Mouse (Mus musculus) liver, embryonic 14.5 days (tissue): ENCODE measurements around the gene Nup210. TPM values are rescaled to one million over a fixed set of nuclear protein-coding genes. Genes with fewer than 3 reads are reported as not detected.
A peak's percentile ranks its signal among the peaks of the same experiment; 100 is the strongest.

Experiments
- ATAC-seq: fragments of 200-750 bp; cut with Nextera tagmentation; 2 replicates; pipeline ENCODE4 v1.8.0; 2017; ENCODE audit warnings: moderate number of reproducible peaks, mild to moderate bottlenecking, moderate library complexity; ENCODE audit not compliant: insufficient read depth
- DNase-seq, 3 experiments: peaks; one replicate each; pipeline ENCODE4 v3.0.0-alpha.2; 2012 to 2013; ENCODE audit warnings: low read depth in 3 of 3, low spot score in 3 of 3
- H3K27ac ChIP-seq: fragments of 300-500 bp; sonication (generic); 2 replicates; pipeline ENCODE4 v1.5.1; 2014; ENCODE audit warnings: moderate library complexity, mild to moderate bottlenecking, control low read depth, inconsistent platforms
- H3K27me3 ChIP-seq: fragments of 300-500 bp; sonication (generic); 2 replicates; pipeline ENCODE4 v1.6.1; 2014; ENCODE audit warnings: mild to moderate bottlenecking, low read length, moderate library complexity; ENCODE audit not compliant: control insufficient read depth, insufficient read depth
- H3K36me3 ChIP-seq: fragments of 300-500 bp; sonication (generic); replicated peaks from 2 replicates; pipeline ENCODE4 v1.6.1; 2014; ENCODE audit warnings: low read depth; ENCODE audit not compliant: control insufficient read depth, insufficient read depth
- H3K4me1 ChIP-seq, 2 experiments: fragments of 200-500 bp in 1 of 2; fragments of 300-500 bp in 1 of 2; sonication (generic) in 1 of 2; replicated peaks; 2 replicates each; pipeline ENCODE4 v1.6.1; 2012 to 2014; ENCODE audit warnings: antibody characterized with exemption in 1 of 2, inconsistent platforms in 1 of 2, low read length in 1 of 2; ENCODE audit not compliant: control insufficient read depth in 2 of 2, insufficient read depth in 2 of 2
- H3K4me2 ChIP-seq: fragments of 300-500 bp; sonication (generic); 2 replicates; pipeline ENCODE4 v1.6.1; 2014; ENCODE audit warnings: low read depth, mild to moderate bottlenecking, control low read depth, moderate library complexity
- H3K4me3 ChIP-seq, 2 experiments: fragments of 200-500 bp in 1 of 2; fragments of 300-500 bp in 1 of 2; sonication (generic) in 1 of 2; 2 replicates each; pipeline ENCODE4 v1.5.1; 2012 to 2014; ENCODE audit warnings: low read depth in 2 of 2, low read length in 2 of 2, mild to moderate bottlenecking in 2 of 2, control low read depth in 1 of 2, inconsistent platforms in 1 of 2, moderate library complexity in 1 of 2; ENCODE audit not compliant: insufficient read depth in 1 of 2
- H3K9ac ChIP-seq: fragments of 300-500 bp; sonication (generic); replicated peaks from 2 replicates; pipeline ENCODE4 v1.6.1; 2014; ENCODE audit warnings: mild to moderate bottlenecking, control low read depth, moderate library complexity
- H3K9me3 ChIP-seq: fragments of 300-500 bp; sonication (generic); 2 replicates; pipeline ENCODE4 v1.6.1; 2016; ENCODE audit warnings: low read length, mixed read lengths; ENCODE audit not compliant: control insufficient read depth
- CTCF ChIP-seq: IDR thresholded peaks from 2 replicates; pipeline ENCODE4 v1.5.1; 2016; ENCODE audit warnings: antibody characterized with exemption, low read depth, control low read depth
- EP300 ChIP-seq: IDR thresholded peaks from 2 replicates; pipeline ENCODE4 v1.6.1; 2016; ENCODE audit warnings: antibody characterized with exemption, low read depth
- WGBS: fragments of 180-500 bp; shearing (Covaris S2); extraction: QIAGEN DNeasy Blood & Tissue Kit; methylation state at CpG from one replicate; pipeline ENCODE4 v1.1.7; 2014; ENCODE audit not compliant: insufficient replicate concordance; 5-methylcytosine and 5-hydroxymethylcytosine counted together
- polyA plus RNA-seq, 2 experiments: library from polyadenylated mRNA; depleted of rRNA in 1 of 2; stranded (reverse) in 1 of 2; unstranded in 1 of 2; fragments of >200 nt; fragmentation: Nextera tagmentation in 1 of 2; extraction: Ambion mirVana in 1 of 2; gene quantifications; 2 replicates each; pipeline versions ENCODE4 v1.2.1 to v1.2.3; 2012 to 2014

The Nup210 gene
- polyA plus RNA-seq, 2 experiments, result 32.4 to 35.1 TPM

DNA sequence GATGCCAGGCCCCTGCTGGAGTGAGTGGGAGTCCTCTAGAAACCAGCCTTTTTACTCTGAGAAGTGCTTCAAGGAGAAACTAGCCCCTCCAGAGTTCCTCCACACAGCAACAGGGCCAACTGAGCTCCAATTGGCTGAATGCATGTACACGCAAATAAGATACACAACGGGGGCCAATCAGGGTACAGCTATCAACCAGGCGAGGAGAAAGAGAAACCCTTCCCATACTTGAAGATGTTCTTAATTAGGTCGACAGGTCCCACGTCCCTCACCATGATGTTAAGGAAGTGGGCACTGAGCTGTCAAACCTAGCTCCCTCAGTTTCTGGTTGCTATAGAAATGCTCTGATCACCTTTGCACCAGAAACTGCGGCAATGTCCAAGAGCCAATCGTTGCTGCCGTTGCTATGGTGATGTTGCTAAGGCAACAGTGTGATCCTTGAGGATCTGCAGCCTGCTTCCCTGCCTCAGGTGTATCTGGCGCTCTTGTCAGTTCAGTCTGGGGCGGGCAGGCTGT lies 37.0 kb upstream of the Nup210 start:
- Histone ChIP-seq H3K36me3 (no peaks in the 10 kb centered on the region), H3K4me3 (peak overlapping the region; percentile 27 to 39; a peak in 3 of 4 replicates), H3K4me1 (peaks cover 44 to 60% of the 10 kb centered on the region in 2 experiments), H3K9me3 (no peaks in the 10 kb centered on the region), H3K9ac (no peak overlapping the region; the same call in 1 of the 2 replicates), H3K27me3 (no peaks in the 10 kb centered on the region; the same call in 1 of the 2 replicates), H3K4me2 (peak overlapping the region; percentile 56), H3K27ac (no peak overlapping the region)
- WGBS, result 6% methylated on average over 10 of the region's 10 CpGs
- TF ChIP-seq CTCF (no peak), EP300 (no peak)
- DNase-seq (peak in 2 of 3 experiments; percentile 41 to 58), ATAC-seq (no peak)

DNA sequence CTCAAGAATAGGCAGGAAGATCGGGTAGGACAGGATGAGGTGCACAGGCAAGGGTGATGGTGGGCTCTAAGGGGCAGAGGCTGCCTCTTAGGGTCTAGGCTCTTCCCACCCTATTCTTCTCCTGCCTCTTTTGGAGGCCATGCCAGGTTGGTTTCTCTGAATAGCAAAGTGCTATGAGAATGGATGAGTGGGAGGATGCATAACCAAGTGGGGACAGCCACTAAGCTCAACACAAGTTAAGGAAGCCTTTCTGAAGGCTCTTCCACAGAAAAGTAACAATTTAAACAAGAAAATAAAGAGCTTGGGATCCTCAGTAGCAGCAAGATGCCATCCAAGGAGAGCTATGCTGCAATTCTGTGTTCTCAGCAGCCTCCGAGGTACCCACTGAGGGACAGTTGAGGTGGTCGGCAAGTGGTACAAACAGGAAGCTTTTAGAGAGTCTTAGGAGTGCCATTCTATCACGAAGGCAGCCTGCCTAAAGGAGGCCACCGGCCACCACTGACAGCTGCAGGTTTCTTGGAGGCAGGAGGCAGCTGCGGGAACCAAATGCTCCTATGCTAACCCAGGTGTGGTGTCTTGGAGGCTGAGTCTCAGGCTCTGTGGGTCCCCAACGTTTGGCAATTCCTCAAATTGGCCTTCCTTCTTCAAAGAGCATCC lies 36.4 kb upstream of the Nup210 start:
- DNase-seq (no peak), ATAC-seq (no peak)
- Histone ChIP-seq H3K4me2 (peak overlapping the region; percentile 56), H3K9ac (peak overlapping the region; percentile 41), H3K27ac (no peak overlapping the region), H3K4me1 (peaks cover 38 to 54% of the 10 kb centered on the region in 2 experiments), H3K9me3 (no peaks in the 10 kb centered on the region), H3K4me3 (no peak overlapping the region), H3K27me3 (no peaks in the 10 kb centered on the region; the same call in 1 of the 2 replicates), H3K36me3 (no peaks in the 10 kb centered on the region)
- TF ChIP-seq EP300 (no peak), CTCF (no peak)
- WGBS, result 36% methylated on average over 7 of the region's 7 CpGs

DNA sequence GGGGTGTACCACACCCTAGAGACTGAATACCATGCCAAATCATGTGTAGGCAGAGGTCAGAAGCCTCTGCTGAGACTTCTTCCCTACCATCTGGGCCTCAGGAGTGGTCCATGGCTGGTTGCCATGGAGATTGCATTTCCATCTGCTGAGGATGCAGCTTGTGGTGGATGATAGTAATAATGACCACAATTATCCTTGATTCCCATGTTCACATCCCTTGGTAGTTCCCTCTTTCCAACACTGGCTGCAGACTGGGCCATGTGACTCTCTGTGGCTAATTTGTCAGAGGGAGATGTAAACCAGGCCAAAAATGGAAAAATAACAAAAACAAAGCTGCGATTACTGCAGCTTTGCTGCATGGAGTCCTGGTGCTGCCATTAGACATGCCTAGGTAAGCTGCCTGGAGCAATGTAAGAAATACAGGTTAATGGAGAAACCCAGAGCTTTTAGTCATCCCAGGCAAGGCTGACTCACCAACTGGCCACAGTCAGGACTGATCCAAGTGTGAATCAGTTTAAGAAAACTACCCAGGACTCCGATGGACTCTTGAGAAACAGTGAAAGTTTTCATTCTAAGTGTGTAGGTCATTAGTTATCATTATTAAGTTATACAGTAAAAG lies 30.6 kb upstream of the Nup210 start:
- H3K4me2 ChIP-seq, result no peak overlapping the region
- H3K27ac ChIP-seq, result no peak overlapping the region
- WGBS, result 86% methylated on average over 2 of the region's 2 CpGs
- H3K27me3 ChIP-seq, result peaks cover 7% of the 10 kb centered on the region
- no peak overlapping the region for H3K9ac ChIP-seq
- no peak overlapping the region for H3K4me3 ChIP-seq
- no peaks in the 10 kb centered on the region; the same call in 1 of the 2 replicates for H3K9me3 ChIP-seq
- TF ChIP-seq CTCF (no peak), EP300 (no peak)
- ATAC-seq (no peak), DNase-seq (no peak)
- peaks cover 16 to 22% of the 10 kb centered on the region in 2 experiments for H3K4me1 ChIP-seq
- no peaks in the 10 kb centered on the region for H3K36me3 ChIP-seq

DNA sequence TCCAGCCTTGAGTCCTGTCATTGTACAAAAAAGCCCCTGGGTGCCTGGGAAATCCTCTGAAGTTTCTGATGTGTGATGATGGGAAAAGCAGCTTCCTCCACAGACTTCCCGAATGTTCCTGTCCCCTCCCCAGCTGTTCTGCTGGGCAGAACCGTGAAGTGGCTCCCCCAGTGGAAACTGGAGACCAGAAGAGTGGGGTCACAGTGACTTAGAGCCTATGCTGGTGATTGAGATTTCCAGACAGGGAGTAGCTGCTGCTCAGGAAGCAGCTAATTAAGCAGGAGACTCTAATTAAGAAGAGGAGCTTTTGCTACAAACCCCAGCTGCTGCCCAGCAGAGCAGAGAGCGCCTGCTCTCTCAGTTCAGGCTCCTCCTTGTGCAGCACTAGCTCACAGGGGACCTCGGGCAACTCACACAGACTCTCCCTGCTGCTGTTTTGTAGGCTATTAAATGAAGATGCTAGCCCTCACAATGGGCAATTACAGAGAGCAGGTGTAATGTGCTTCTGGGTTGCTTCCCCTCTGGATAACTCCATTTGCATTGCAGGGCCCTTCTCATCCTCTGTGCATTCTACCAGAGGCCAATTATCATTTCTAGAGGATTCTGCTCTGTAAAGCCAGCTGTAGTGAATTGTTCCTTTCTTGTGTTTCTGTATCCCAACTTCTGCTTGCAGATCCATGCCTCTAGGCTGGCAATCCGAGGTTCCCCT lies 30.0 kb upstream of the Nup210 start:
- 31% methylated on average over 5 of the region's 5 CpGs for WGBS
- Histone ChIP-seq H3K27me3 (peaks cover 7% of the 10 kb centered on the region), H3K4me3 (no peak overlapping the region), H3K4me1 (peaks cover 21 to 25% of the 10 kb centered on the region in 2 experiments), H3K4me2 (no peak overlapping the region), H3K9me3 (no peaks in the 10 kb centered on the region; the same call in 1 of the 2 replicates), H3K27ac (no peak overlapping the region), H3K9ac (no peak overlapping the region), H3K36me3 (no peaks in the 10 kb centered on the region)
- DNase-seq (no peak), ATAC-seq (no peak)
- TF ChIP-seq EP300 (no peak), CTCF (no peak)

DNA sequence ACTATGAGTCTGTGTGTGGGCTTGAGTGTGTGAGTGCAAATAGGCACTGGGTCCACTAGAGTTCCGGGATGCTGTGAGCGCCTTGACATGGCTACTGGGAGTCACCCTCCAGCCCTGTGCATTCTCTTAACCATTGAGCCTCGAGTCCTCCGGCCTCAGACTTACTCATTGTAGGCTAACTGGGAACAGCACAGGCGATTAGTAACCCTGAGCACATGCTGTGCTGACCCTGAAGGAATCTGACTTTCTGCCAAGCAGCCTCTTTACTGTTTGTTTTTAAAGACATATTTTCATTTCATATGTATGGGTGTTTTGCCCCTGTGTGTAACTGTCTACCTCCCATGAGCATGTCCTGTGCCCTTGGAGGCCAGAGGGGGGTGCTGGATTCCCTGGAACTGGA lies 28.9 kb upstream of the Nup210 start:
- ATAC-seq, result no peak
- TF ChIP-seq CTCF (no peak), EP300 (no peak)
- no peaks in the 10 kb centered on the region; the same call in 1 of the 2 replicates for H3K9me3 ChIP-seq

More for the DNA sequence above, 28.9 kb upstream of the Nup210 start:
- no peak overlapping the region for H3K4me3 ChIP-seq
- peaks cover 7% of the 10 kb centered on the region for H3K27me3 ChIP-seq
- no peak for DNase-seq
- H3K4me2 ChIP-seq, result no peak overlapping the region
- H3K4me1 ChIP-seq, result peaks cover 18 to 20% of the 10 kb centered on the region in 2 experiments
- no peak overlapping the region for H3K27ac ChIP-seq
- no peaks in the 10 kb centered on the region for H3K36me3 ChIP-seq
- no peak overlapping the region for H3K9ac ChIP-seq
- 71% methylated on average over 5 of the region's 5 CpGs for WGBS
